Mouse (Mus musculus) heart, embryonic 16.5 days (tissue): ENCODE data around the gene Patz1. TPM values are rescaled to one million over a fixed set of nuclear protein-coding genes. Genes with fewer than 3 reads are reported as not detected.
A peak's percentile ranks its signal among the peaks of the same experiment; 100 is the strongest.

Experiments
- ATAC-seq: fragments of 200-750 bp; cut with Nextera tagmentation; replicated peaks from 2 replicates; pipeline ENCODE4 v1.8.0; 2017; ENCODE audit warnings: moderate number of reproducible peaks; ENCODE audit not compliant: insufficient read depth, low FRiP score; ENCODE audit errors: extremely low read depth
- H3K27ac ChIP-seq: fragments of 300-500 bp; sonication (generic); 2 replicates; pipeline ENCODE4 v1.5.1; 2014; ENCODE audit warnings: mild to moderate bottlenecking, low read length, control low read depth, moderate library complexity
- H3K27me3 ChIP-seq: fragments of 300-500 bp; sonication (generic); 2 replicates; pipeline ENCODE4 v1.6.1; 2014; ENCODE audit warnings: low read length, mixed read lengths; ENCODE audit not compliant: control insufficient read depth, insufficient read depth
- H3K36me3 ChIP-seq: fragments of 300-500 bp; sonication (generic); 2 replicates; pipeline ENCODE4 v1.6.1; 2014; ENCODE audit not compliant: control insufficient read depth, insufficient read depth
- H3K4me1 ChIP-seq: fragments of 300-500 bp; sonication (generic); 2 replicates; pipeline ENCODE4 v1.6.1; 2014; ENCODE audit warnings: low read length, mixed read lengths; ENCODE audit not compliant: control insufficient read depth, insufficient read depth
- H3K4me2 ChIP-seq: fragments of 300-500 bp; sonication (generic); 2 replicates; pipeline ENCODE4 v1.6.1; 2014; ENCODE audit warnings: low read depth, mild to moderate bottlenecking, control low read depth, low read length
- H3K4me3 ChIP-seq: fragments of 300-500 bp; sonication (generic); 2 replicates; pipeline ENCODE4 v1.5.1; 2014; ENCODE audit warnings: mild to moderate bottlenecking, control low read depth, low read length
- H3K9ac ChIP-seq: fragments of 300-500 bp; sonication (generic); 2 replicates; pipeline ENCODE4 v1.6.1; 2014; ENCODE audit warnings: low read length, control low read depth
- H3K9me3 ChIP-seq: fragments of 300-500 bp; sonication (generic); replicated peaks from 2 replicates; pipeline ENCODE4 v1.6.1; 2016; ENCODE audit warnings: low read length; ENCODE audit not compliant: control insufficient read depth
- WGBS: fragments of 180-500 bp; shearing (Covaris S2); extraction: QIAGEN DNeasy Blood & Tissue Kit; methylation state at CpG from one replicate; pipeline ENCODE4 v1.1.7; 2014; 5-methylcytosine and 5-hydroxymethylcytosine counted together
- polyA plus RNA-seq: library from polyadenylated mRNA; unstranded; fragments of >200 nt; fragmentation: Nextera tagmentation; extraction: Ambion mirVana; gene quantifications from 2 replicates; pipeline ENCODE4 v1.2.1, GENCODE M21; 2015

Patz1 gene
- polyA plus RNA-seq, 1 experiment from 2014 or later: 25.7 TPM

DNA sequence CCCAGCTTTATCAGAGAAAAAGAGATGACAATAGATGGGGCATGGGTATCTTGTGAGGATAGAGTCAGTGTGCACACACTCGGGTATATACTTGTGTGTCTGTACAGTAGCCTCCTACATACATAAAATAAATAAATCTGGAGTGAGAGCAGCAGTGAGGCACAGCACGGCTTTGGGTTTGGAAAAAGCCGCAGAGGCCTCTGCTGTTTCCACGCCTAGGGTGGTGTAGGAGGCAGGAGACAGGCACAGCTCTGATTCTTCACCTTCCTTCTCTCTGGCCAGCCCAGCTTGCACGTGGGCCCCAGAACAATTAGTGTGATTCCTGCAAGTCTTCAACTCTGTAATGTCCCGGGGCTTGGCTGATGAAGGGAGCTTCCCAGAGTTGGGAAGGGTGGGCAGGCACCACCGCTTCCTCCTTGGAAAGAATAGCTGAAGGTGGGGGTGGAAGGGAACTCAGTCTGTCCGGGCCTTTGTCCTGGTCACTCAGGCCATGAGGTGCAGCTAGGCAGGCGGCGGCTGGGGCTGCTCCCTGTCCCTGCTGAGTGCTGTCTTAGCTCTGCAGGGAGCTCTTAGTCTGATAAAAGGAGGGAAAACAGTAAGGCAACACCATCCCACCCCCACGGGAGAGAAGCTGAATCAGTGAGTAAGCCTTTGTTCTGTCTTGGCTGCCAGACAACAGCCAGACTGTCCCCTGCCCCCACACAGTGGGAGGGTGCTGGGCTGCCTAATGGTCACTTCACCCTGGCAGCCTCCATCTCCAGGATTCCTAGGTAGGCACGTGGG lies 48.7 kb downstream of the Patz1 start:
- Histone ChIP-seq H3K36me3 (peaks cover 21% of the 10 kb centered on the region; the same call in 1 of the 2 replicates), H3K4me3 (no peak overlapping the region), H3K4me2 (peak overlapping the region; percentile 5; the same call in 1 of the 2 replicates), H3K9me3 (no peaks in the 10 kb centered on the region), H3K27ac (peak overlapping the region; percentile 69), H3K4me1 (peaks cover 41% of the 10 kb centered on the region), H3K9ac (peak overlapping the region; percentile 54), H3K27me3 (no peaks in the 10 kb centered on the region)
- WGBS: 14% methylated on average over 12 of the region's 12 CpGs
- peak; percentile 37; the same call in 1 of the 2 replicates for ATAC-seq

DNA sequence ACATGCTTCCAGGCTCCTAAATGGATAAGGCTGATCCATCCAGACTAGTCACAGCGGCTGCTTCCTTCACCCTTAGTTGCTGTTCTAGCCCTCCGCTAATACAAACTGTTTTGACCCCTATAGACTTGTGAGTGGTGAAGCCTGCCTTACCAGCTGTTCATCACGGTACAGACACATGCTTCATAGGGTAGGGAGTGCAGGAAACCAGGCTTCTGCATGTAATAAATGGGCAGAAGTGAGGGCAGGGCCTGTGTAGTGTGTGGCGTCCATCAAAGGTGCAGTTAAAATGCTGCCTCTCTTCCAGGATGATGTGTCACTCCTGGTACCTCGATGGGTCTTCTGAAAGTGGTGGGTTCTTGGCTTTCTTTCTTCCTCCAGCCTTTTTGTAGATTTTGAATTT lies 49.3 kb downstream of the Patz1 start:
- ATAC-seq: peak; percentile 12; the same call in 1 of the 2 replicates
- H3K4me3 ChIP-seq: no peak overlapping the region
- H3K9me3 ChIP-seq: no peaks in the 10 kb centered on the region
- peaks cover 24% of the 10 kb centered on the region; the same call in 1 of the 2 replicates for H3K36me3 ChIP-seq
- H3K27me3 ChIP-seq: no peaks in the 10 kb centered on the region
- H3K27ac ChIP-seq: peak overlapping the region; percentile 69
- peak overlapping the region; percentile 54; the same call in 1 of the 2 replicates for H3K9ac ChIP-seq
- H3K4me1 ChIP-seq: peaks cover 35% of the 10 kb centered on the region
- no peak overlapping the region for H3K4me2 ChIP-seq
- 56% methylated on average over 5 of the region's 5 CpGs for WGBS

GRCm38 (mm10) chr11:3341476-3341875 lies 52.8 kb downstream of the Patz1 start:
- no peak for ATAC-seq
- Histone ChIP-seq H3K4me3 (no peak overlapping the region), H3K9me3 (no peaks in the 10 kb centered on the region), H3K4me1 (peaks cover 14% of the 10 kb centered on the region), H3K4me2 (no peak overlapping the region), H3K36me3 (peaks cover 39% of the 10 kb centered on the region), H3K27me3 (no peaks in the 10 kb centered on the region), H3K9ac (no peak overlapping the region), H3K27ac (no peak overlapping the region)
- 76% methylated on average over 5 of the region's 5 CpGs for WGBS

DNA sequence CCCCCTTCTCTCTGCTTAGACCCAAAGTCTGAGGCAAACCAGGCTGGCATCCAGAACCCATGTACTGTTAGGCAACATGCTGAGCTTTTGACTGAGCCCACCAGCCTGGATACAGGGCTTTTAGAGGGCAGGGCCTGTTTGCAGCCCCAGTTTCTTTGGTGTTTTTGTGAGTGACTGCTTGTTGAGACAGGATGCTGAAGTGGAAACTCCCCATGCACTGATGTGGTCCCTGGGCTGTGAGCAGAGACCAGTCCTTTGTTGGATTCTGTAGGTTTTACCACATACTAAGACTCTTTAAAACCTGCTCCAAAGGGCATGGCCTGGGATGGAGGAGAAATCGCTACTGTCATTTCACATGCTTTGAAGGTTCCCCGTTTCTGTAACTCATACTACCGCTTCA lies 56.2 kb downstream of the Patz1 start:
- Histone ChIP-seq H3K9ac (no peak overlapping the region), H3K4me1 (peaks cover 22% of the 10 kb centered on the region), H3K9me3 (no peaks in the 10 kb centered on the region), H3K27me3 (no peaks in the 10 kb centered on the region), H3K4me3 (no peak overlapping the region), H3K4me2 (no peak overlapping the region), H3K36me3 (peaks cover 44% of the 10 kb centered on the region), H3K27ac (no peak overlapping the region)
- ATAC-seq: no peak
- WGBS: 87% methylated on average over 3 of the region's 3 CpGs

- H3K27ac ChIP-seq: no peak overlapping the region
- ATAC-seq: no peak
- H3K4me2 ChIP-seq: no peak overlapping the region
- 94% methylated on average over 7 of the region's 7 CpGs for WGBS
- H3K9ac ChIP-seq: no peak overlapping the region
- no peaks in the 10 kb centered on the region for H3K27me3 ChIP-seq
- no peaks in the 10 kb centered on the region for H3K9me3 ChIP-seq
- H3K36me3 ChIP-seq: peaks cover 49% of the 10 kb centered on the region
- peaks cover 22% of the 10 kb centered on the region for H3K4me1 ChIP-seq
- H3K4me3 ChIP-seq: no peak overlapping the region
These were observed 57.7 kb downstream of the Patz1 start for GRCm38 (mm10) chr11:3346351-3346750.

DNA sequence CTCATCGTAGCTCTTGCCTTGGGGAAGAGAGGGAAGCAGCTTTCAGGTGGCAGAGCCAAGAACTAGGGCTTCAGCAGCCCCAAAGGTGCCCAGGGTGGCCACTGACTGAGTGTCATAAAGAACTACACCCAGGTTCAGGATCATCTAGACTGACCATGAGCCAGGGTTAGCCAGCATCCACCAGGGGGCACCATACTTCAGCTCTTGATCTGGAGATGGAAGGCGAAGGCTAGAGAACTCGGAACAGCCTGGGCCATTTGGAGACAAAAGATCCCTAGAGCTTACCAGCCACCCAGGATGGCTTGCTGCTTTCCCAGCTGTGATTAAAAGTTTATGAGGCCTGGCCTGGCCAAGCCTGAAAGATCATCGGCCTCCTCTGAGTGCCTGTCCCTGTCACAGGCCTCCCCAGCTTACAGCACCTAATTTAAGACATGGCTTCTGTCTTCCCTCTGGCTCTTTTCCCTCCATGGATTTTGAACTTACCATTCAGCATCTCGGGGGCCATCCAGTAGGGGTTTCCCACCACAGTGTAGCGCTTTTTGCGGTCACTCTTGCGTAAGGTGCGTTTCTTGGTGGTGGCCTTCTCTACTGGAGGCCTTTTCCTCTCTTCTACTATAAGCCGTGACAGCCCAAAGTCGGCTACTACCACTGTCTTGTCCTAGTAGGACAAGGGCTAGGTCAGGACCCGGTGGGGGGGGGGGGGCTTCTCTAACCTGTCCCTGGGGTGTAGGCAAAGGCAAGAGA lies 58.6 kb downstream of the Patz1 start:
- 0 out of 2 replicates have a peak, but pooled peaks have one; percentile 43 for ATAC-seq
- Histone ChIP-seq H3K27ac (peak overlapping the region; percentile 47; the same call in 1 of the 2 replicates), H3K27me3 (no peaks in the 10 kb centered on the region), H3K9ac (peak overlapping the region; percentile 20; the same call in 1 of the 2 replicates), H3K4me1 (peaks cover 22% of the 10 kb centered on the region), H3K9me3 (no peaks in the 10 kb centered on the region), H3K4me3 (no peak overlapping the region), H3K36me3 (peaks cover 48% of the 10 kb centered on the region), H3K4me2 (no peak overlapping the region)
- WGBS: 66% methylated on average over 12 of the region's 12 CpGs

GRCm38 (mm10) chr11:3347835-3348195 lies 59.1 kb downstream of the Patz1 start:
- Histone ChIP-seq H3K9me3 (no peaks in the 10 kb centered on the region), H3K27me3 (no peaks in the 10 kb centered on the region), H3K27ac (peak overlapping the region; percentile 47), H3K36me3 (peaks cover 46% of the 10 kb centered on the region), H3K9ac (peak overlapping the region; percentile 20; the same call in 1 of the 2 replicates), H3K4me2 (no peak overlapping the region), H3K4me1 (peaks cover 22% of the 10 kb centered on the region), H3K4me3 (no peak overlapping the region)
- no peak for ATAC-seq

DNA sequence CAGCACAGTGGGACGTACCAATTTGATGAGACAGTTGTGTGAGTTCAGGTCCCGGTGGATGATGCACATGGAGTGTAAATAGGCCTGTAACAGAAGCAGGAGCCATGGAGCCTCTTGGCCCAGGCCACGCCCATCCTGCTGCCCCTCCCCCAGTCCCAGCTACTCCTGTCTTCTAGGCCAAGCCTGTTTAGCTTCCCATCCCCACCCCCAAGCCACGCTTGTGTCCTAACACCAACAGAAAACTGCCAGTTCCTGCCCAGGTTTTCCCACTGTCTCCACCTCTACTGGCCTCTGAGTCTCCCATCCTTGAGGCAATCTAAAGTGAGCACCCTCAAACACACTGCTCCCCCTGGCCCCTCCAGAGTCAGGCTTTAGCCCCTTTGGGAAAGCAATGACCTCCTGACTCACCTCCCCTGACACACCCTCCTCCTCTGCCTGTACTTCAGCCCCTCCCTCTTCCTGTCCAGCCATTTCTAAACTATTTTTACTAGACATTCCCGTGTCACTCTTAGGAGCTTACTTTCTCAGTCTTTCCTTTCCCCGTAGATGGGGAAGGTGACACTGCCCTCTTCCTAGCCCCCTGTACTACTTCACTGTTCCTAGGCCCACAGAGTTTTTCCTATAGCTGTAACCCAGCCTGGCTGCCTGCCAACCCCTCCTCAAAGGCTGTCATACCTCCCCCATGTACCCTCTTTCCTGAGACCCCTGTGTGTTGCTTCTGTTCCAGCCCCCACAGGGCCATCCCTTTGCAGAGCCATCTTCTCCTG lies 60.1 kb downstream of the Patz1 start:
- Histone ChIP-seq H3K9me3 (no peaks in the 10 kb centered on the region), H3K27me3 (no peaks in the 10 kb centered on the region), H3K27ac (peak overlapping the region; percentile 47), H3K4me1 (peaks cover 22% of the 10 kb centered on the region), H3K36me3 (peaks cover 46% of the 10 kb centered on the region), H3K9ac (peak overlapping the region; percentile 50), H3K4me2 (peak overlapping the region; percentile 9; the same call in 1 of the 2 replicates), H3K4me3 (no peak overlapping the region)
- WGBS: 24% methylated on average over 6 of the region's 6 CpGs
- ATAC-seq: no peak; the same call in 1 of the 2 replicates
